Mouse (Mus musculus) stomach, embryonic 16.5 days (tissue): Measurements from ENCODE around the gene Smg9. TPM values are rescaled to one million over a fixed set of nuclear protein-coding genes. Genes with fewer than 3 reads are reported as not detected.

ENCODE experiments used
- ATAC-seq: fragments of 200-750 bp; cut with Nextera tagmentation; 2 replicates; pipeline ENCODE4 v1.8.0; 2017; ENCODE audit warnings: moderate number of reproducible peaks, moderate TSS enrichment; ENCODE audit not compliant: insufficient read depth, low FRiP score
- H3K27ac ChIP-seq: fragments of 300-500 bp; sonication (generic); 2 replicates; pipeline ENCODE4 v1.5.1; 2014; ENCODE audit warnings: low read length
- H3K27me3 ChIP-seq: fragments of 300-500 bp; sonication (generic); 2 replicates; pipeline ENCODE4 v1.6.1; 2014; ENCODE audit warnings: low read length, control low read depth, mixed read lengths; ENCODE audit not compliant: control insufficient read depth, insufficient read depth
- H3K36me3 ChIP-seq: fragments of 300-500 bp; sonication (generic); 2 replicates; pipeline ENCODE4 v1.6.1; 2014; ENCODE audit warnings: low read length; ENCODE audit not compliant: control insufficient read depth, insufficient read depth
- H3K4me1 ChIP-seq: fragments of 300-500 bp; sonication (generic); 2 replicates; pipeline ENCODE4 v1.6.1; 2014; ENCODE audit warnings: low read length, control low read depth, mixed read lengths; ENCODE audit not compliant: control insufficient read depth, insufficient read depth
- H3K4me2 ChIP-seq: fragments of 300-500 bp; sonication (generic); 2 replicates; pipeline ENCODE4 v1.6.1; 2014; ENCODE audit warnings: low read depth, low read length, mixed read lengths
- H3K4me3 ChIP-seq: fragments of 300-500 bp; sonication (generic); replicated peaks from 2 replicates; pipeline ENCODE4 v1.5.1; 2014; ENCODE audit warnings: mild to moderate bottlenecking, low read length
- H3K9ac ChIP-seq: fragments of 300-500 bp; sonication (generic); 2 replicates; pipeline ENCODE4 v1.6.1; 2014; ENCODE audit warnings: low read length
- H3K9me3 ChIP-seq: fragments of 300-500 bp; sonication (generic); replicated peaks from 2 replicates; pipeline ENCODE4 v1.6.1; 2016; ENCODE audit warnings: low read length, control low read depth; ENCODE audit not compliant: control insufficient read depth
- WGBS: fragments of 180-500 bp; shearing (Covaris S2); extraction: QIAGEN DNeasy Blood & Tissue Kit; methylation state at CpG from one replicate; pipeline ENCODE4 v1.1.7; 2014; 5-methylcytosine and 5-hydroxymethylcytosine counted together
- polyA plus RNA-seq: library from polyadenylated mRNA; unstranded; fragments of >200 nt; fragmentation: Nextera tagmentation; extraction: Ambion mirVana; gene quantifications from 2 replicates; pipeline ENCODE4 v1.2.1, GENCODE M21; 2015

The Smg9 gene
- polyA plus RNA-seq, 1 experiment from 2014 or later, result 21.3 TPM

DNA sequence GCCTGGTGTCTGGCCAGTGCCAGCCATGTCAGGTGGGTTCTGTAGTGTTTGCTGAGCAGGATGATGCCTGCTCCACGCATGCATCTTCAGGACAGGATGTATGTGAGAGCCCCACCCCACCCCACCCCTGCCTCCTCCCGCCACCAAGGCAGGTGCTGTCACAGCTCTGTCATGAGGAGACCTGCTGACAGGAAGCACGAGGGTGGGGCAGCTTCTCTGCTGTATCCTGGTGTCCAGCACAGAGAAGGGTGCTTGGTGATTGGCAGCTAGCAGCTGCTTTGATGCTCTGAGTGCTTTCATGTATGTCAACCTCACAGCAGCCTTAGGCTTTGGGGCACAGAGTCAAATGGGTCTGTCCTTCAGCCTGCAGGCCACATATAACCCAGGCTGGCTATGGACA, 14.2 kb downstream of the Smg9 start:
- Histone ChIP-seq H3K27me3 (no peaks in the 10 kb centered on the region), H3K4me2 (no peak overlapping the region), H3K36me3 (no peaks in the 10 kb centered on the region), H3K4me1 (no peaks in the 10 kb centered on the region), H3K9me3 (no peaks in the 10 kb centered on the region), H3K4me3 (no peak overlapping the region), H3K27ac (no peak overlapping the region), H3K9ac (no peak overlapping the region)
- no peak for ATAC-seq
- 90% methylated on average over 3 of the region's 3 CpGs for WGBS

DNA sequence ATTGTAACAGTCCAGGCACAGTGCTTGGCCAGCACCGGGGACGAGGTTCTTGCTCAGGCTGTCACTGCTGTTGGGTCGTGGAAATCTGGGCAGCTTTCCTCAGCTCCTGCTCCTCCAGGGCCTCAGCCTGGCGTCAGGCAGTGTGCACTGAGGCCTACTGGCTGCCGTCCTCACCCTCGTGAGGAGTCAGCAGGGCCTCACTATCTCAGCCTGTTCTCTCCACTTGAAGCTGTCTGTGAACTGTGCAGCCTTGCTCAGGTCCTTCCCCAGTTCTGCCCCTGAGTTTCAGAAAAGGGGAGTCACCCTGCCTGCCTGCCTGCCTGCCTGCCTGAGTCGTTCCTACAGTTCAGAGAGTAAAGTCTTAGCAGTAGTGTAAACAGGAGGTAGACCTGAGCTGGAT, 15.8 kb downstream of the Smg9 start:
- no peak for ATAC-seq
- H3K36me3 ChIP-seq, result no peaks in the 10 kb centered on the region
- no peak overlapping the region for H3K4me3 ChIP-seq
- H3K27me3 ChIP-seq, result no peaks in the 10 kb centered on the region
- no peak overlapping the region; the same call in 1 of the 2 replicates for H3K9ac ChIP-seq
- H3K4me1 ChIP-seq, result no peaks in the 10 kb centered on the region
- no peaks in the 10 kb centered on the region for H3K9me3 ChIP-seq
- WGBS, result 82% methylated on average over 7 of the region's 7 CpGs
- H3K4me2 ChIP-seq, result no peak overlapping the region
- H3K27ac ChIP-seq, result no peak overlapping the region

DNA sequence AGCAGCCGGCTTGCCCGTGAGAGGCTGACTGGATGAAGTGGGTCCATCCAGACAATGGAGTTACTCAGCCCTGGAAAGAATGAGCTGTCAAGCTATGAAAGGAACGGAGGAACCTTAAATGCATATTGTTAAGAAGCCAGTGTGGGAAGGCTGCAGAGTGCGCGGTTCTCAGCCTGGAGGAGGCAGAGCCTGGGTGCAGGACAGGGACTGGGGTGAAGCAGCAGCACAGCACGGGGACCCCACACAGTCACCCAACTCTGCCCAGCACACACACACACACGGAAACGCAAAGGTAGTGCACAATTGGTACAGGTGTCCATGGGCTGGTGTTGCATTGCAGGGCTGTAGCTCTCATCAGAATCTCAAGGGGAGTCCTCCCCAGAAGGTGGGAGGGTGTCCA, 20.2 kb downstream of the Smg9 start:
- WGBS, result 89% methylated on average over 8 of the region's 8 CpGs
- ATAC-seq, result no peak
- H3K4me1 ChIP-seq, result no peaks in the 10 kb centered on the region
- H3K27ac ChIP-seq, result no peak overlapping the region
- no peak overlapping the region for H3K9ac ChIP-seq
- H3K4me3 ChIP-seq, result no peak overlapping the region
- no peaks in the 10 kb centered on the region for H3K9me3 ChIP-seq
- no peaks in the 10 kb centered on the region for H3K27me3 ChIP-seq
- no peak overlapping the region for H3K4me2 ChIP-seq
- H3K36me3 ChIP-seq, result no peaks in the 10 kb centered on the region; the same call in 1 of the 2 replicates

DNA sequence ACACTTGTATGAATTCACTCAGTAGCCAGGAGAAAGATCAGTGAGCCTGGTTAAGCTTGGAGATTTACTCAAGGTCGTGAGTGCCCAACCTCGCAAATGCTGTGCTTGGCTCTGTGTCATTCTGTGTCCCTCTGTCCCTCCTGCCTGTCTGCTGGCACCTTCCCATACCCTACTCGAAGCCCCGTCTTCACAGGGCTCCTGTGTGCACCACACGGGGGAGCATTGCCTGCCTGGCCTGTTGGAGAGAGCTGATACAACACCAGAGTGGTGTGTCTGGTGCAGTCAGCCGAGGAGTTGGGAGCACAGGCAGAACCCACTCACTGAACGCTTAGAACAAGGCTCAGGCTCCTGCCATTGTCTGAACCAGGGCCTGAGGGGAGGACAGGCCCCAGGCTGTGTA, 22.2 kb downstream of the Smg9 start:
- Histone ChIP-seq H3K4me2 (no peak overlapping the region), H3K4me3 (no peak overlapping the region), H3K27ac (no peak overlapping the region), H3K27me3 (no peaks in the 10 kb centered on the region), H3K9me3 (no peaks in the 10 kb centered on the region), H3K36me3 (no peaks in the 10 kb centered on the region; the same call in 1 of the 2 replicates), H3K4me1 (no peaks in the 10 kb centered on the region), H3K9ac (no peak overlapping the region)
- no peak for ATAC-seq
- 75% methylated on average over 7 of the region's 7 CpGs for WGBS

DNA sequence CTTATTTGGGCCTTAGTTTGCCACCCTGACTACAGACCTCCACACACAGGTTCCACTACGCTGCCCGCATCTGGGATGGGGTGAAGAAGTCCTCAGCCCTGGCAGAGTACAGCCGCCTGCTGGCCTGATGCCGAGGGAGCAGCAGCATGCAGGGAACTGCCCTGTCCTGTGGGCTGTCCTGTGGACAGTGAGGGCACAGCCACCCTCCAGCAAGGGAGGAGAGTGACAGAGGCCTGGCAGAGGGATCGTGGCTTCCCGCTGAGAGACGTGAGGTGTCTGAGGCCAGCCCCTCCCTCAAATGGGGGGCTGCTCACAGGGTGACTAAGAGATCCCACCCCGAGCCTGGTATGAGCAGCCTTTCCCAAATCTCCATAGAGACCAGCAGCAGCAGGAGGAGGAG, 22.8 kb downstream of the Smg9 start:
- ATAC-seq, result no peak
- no peak overlapping the region for H3K4me2 ChIP-seq
- H3K27me3 ChIP-seq, result no peaks in the 10 kb centered on the region
- H3K9ac ChIP-seq, result no peak overlapping the region
- no peak overlapping the region for H3K4me3 ChIP-seq
- no peaks in the 10 kb centered on the region; the same call in 1 of the 2 replicates for H3K36me3 ChIP-seq
- H3K9me3 ChIP-seq, result no peaks in the 10 kb centered on the region
- H3K27ac ChIP-seq, result no peak overlapping the region
- no peaks in the 10 kb centered on the region for H3K4me1 ChIP-seq
- 79% methylated on average over 8 of the region's 8 CpGs for WGBS

DNA sequence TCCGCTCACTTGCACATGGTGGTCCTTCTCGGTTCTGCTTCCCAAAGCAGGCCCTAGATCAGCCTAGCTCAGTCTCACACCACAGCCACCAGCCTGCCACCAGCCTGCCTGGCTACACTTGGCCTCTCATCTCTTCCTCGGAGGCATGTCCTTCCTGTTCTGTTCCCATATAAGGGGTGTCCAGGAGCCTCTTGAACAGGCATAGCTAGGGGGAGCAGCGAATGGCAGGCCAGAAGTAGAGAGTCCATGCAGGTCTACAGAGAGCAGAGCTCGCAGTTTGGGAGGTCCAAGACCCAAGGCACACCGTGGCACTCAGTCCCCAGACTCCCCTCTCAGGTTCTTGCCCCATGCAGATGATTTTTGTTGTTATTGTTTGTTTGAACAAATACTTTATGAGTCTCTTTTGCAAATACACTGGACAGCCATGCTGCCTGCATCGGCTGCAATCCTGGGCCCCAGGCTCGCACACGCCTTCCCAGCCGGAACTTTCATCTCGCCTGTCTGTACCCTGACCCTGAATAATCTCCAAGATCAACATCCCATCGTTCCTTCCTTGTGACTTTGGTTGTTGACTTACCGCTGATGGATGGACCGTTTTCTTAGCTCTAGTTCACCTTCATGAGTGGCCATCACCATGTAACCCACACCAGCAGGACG, 23.8 kb downstream of the Smg9 start:
- no peak overlapping the region for H3K4me2 ChIP-seq
- no peak overlapping the region for H3K4me3 ChIP-seq
- peak overlapping the region; percentile 11; the same call in 1 of the 2 replicates for H3K9ac ChIP-seq
- no peak for ATAC-seq
- no peaks in the 10 kb centered on the region for H3K27me3 ChIP-seq
- H3K27ac ChIP-seq, result no peak overlapping the region
- 75% methylated on average over 15 of the region's 15 CpGs for WGBS
- no peaks in the 10 kb centered on the region for H3K4me1 ChIP-seq
- no peaks in the 10 kb centered on the region; the same call in 1 of the 2 replicates for H3K36me3 ChIP-seq
- no peaks in the 10 kb centered on the region for H3K9me3 ChIP-seq

DNA sequence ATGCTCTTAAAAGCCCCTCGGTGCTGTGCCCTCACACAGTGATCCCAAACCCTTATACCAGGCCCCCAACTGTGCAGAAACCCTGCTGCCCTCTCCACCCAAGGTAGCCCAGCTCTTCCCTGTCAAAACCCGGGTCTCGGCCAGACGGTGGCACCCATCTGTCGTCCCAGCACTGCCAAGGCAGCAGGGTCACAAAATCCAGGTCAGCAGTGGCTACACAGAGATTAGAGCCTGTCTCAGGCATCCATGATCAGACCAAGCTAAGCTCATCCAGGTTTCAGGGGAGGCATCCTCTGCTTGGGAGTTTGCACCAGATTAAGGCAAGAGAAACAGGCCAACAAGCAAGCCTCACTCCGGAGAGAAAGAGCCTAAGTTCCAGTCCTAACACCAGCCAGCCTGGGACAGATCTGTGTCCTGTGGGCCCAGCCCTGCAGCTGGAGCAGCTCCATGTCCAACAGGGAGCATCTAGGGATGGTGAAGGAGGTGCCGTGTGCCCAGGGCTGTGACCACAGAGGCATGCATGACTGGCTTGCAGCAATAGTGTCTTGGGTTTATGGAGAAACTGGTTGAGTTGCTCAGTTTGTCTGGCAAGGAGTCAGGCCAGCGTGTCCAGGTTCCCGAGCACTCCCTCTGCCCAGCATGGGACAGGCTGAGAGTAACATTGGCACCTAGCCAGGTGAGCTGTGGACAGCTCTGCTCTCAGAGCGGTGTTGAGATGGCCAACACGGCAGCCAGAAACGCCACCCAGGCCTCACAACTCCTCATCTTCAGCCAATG, 24.7 kb downstream of the Smg9 start:
- 76% methylated on average over 12 of the region's 12 CpGs for WGBS

DNA sequence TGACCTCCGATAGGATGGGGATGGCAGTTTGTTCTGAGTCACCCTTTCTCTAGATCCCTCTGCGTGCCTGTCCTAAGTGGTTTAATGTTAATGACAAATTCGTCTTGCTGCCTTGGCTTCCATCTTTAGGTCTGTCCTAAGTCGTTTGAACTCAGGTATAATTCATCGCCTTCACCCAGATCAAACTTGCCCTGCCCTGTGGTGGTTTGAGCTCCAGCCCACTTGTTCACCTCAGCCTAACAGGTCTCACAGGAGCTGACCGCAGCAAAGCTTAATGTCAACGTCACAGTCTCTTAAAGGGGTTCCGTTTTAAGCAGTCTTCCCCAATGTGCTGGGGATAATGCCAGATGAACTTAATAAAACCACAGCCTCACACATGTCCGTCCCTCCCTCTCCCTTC, 26.5 kb downstream of the Smg9 start:
- Histone ChIP-seq H3K4me1 (no peaks in the 10 kb centered on the region), H3K9me3 (no peaks in the 10 kb centered on the region), H3K36me3 (no peaks in the 10 kb centered on the region; the same call in 1 of the 2 replicates), H3K9ac (no peak overlapping the region), H3K4me3 (no peak overlapping the region), H3K27ac (no peak overlapping the region), H3K27me3 (no peaks in the 10 kb centered on the region), H3K4me2 (no peak overlapping the region)
- ATAC-seq, result no peak
- 73% methylated on average over 9 of the region's 9 CpGs for WGBS

More for the DNA sequence above, 24.7 kb downstream of the Smg9 start:
- ATAC-seq, result 0 out of 2 replicates have a peak, but pooled peaks have one; percentile 34
- Histone ChIP-seq H3K27ac (no peak overlapping the region), H3K9ac (no peak overlapping the region), H3K27me3 (no peaks in the 10 kb centered on the region), H3K9me3 (no peaks in the 10 kb centered on the region), H3K4me3 (no peak overlapping the region), H3K4me2 (no peak overlapping the region), H3K4me1 (no peaks in the 10 kb centered on the region), H3K36me3 (no peaks in the 10 kb centered on the region; the same call in 1 of the 2 replicates)

DNA sequence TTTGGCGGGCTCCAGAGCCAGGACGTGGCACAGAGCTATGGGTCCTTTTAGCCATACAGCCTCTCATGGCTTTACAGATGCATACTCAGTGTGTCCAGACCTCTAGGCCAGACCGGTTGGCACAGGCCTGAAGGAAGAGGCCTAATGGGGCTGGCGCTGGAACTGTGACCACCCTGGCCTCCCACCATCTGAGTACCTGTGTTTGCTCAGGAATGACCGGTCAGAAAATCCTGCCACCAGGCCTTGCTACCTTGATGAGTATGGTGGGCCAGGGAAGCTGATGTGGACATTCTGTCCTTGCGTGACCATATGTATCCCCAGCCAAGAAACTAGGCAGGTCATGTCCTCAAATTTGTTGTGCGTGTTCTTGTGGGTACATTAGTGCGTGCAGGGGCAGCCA, 27.7 kb downstream of the Smg9 start:
- no peaks in the 10 kb centered on the region for H3K27me3 ChIP-seq
- no peak overlapping the region for H3K27ac ChIP-seq
- no peak overlapping the region for H3K4me3 ChIP-seq
- no peak for ATAC-seq
- H3K36me3 ChIP-seq, result no peaks in the 10 kb centered on the region; the same call in 1 of the 2 replicates
- no peaks in the 10 kb centered on the region for H3K9me3 ChIP-seq
- 91% methylated on average over 8 of the region's 8 CpGs for WGBS
- no peaks in the 10 kb centered on the region for H3K4me1 ChIP-seq
- H3K4me2 ChIP-seq, result no peak overlapping the region
- H3K9ac ChIP-seq, result no peak overlapping the region
